Mouse (Mus musculus) skeletal muscle tissue, adult 2 months (tissue): ENCODE measurements at regions not wholly inside any gene's neighbourhood (a gene's known extent, or its start where the extent isn't known, plus 50 kb on each side); places are given as distances from the start of the nearest gene placed in this dataset.
A peak's percentile ranks its signal among the peaks of the same experiment; 100 is the strongest.

ENCODE experiments used
- DNase-seq: peaks from one replicate; pipeline ENCODE4 v3.0.0-alpha.2; 2012; ENCODE audit warnings: low read depth, low spot score

DNA sequence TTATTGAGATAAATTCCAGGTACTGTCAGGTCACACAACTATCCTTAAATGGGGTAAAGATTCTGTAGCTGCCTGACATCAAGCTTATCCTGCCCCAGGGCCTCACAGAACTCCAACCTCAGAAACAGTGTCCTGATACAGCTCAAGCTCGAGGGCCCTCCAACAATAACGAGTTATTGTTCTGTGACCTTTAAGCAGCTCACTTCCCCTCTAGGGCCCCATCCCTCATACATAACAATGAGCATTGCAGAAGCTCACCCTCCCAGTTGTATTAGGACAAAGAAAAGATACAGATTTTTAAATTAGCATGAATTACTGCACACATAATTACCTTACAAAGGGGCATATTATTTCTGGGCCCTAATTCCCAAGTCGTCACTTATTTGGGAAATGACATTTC, 293.5 kb upstream of the Trpc7 start:
- DNase-seq, result no peak

DNA sequence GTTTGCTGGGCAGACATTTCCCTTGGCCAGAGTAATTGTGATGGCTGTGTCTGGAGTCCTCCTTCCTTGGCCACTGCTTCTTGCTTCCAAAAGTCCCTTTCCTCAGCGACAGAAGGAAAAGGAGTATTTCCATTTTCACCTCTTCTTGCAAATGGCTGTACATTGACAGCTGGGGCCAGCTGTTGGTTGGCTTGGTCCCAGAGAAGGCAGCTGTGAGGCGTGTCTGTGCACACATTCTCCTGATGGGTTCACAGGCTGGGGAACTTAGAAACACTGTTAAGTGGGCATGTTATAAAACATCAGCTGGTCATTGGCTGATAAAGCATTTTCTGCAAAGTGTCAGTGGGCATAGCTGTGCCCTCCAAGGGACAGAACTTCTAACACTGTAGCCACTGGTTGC, 290.4 kb upstream of the Trpc7 start:
- no peak for DNase-seq

DNA sequence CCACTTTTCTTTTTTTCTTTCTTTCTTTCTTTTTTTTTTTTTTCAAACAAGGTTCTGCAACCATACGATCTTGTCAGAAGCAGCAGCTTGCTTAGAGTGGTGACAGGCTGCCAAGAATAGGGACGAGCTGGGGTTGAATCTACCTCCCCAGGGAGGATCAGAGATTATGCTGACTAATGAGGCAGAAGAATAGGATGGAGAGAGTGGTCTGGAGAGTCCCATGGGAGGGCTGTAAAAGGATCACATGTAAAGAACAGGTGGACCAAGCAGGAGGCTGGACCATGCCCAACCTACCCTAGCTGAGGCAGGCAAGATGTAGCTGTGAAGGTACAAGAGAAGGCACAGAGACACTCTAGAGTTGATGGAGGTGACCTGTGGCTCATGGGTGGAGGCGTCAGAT, 274.4 kb upstream of the Trpc7 start:
- no peak for DNase-seq

DNA sequence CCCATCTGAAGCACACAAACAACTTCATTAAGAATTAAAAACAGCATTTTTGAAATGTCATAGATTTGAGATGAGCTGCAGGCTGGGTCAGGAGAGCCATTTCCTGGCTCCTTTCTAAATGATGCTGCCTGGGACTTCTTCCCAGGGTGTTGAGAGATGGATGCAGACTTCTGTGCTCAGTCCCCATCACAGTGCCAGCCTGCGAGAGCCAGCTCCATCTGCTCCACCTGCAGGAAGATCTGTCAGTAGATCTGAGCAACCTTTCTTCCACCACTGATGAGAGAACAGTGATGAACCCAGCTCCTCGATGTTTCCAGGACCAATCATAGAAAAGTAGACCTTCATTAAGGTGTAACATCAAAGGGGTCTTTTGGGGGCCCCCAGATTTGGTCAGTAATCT, 273.8 kb upstream of the Trpc7 start:
- DNase-seq, result no peak

GRCm38 (mm10) chr13:57165367-57165766, 269.6 kb upstream of the Trpc7 start:
- DNase-seq, result no peak

DNA sequence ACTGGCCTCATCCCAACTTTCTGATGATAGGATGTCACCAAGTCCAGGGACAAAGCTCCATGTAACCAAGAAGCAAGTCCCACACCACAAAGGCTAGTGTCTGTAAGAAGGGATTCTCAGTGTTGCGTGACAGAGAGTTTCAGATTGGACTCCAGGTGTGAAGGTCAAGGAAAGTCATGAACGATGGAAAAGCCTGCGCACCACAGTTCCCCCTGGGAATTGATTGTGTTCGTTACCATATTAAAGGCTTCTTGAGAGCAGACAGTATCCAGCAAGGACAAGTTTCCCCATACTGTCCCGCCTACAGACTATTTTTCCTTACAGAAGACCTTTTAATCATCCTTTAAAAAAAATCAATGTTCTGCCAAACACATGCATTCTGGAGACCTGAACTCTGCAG, 257.0 kb upstream of the Trpc7 start:
- no peak for DNase-seq

- DNase-seq, result no peak
Measured at GRCm38 (mm10) chr13:57147623-57148022, 251.8 kb upstream of the Trpc7 start.

- DNase-seq, result no peak
Measured at GRCm38 (mm10) chr13:57146708-57147107, 250.9 kb upstream of the Trpc7 start.

DNA sequence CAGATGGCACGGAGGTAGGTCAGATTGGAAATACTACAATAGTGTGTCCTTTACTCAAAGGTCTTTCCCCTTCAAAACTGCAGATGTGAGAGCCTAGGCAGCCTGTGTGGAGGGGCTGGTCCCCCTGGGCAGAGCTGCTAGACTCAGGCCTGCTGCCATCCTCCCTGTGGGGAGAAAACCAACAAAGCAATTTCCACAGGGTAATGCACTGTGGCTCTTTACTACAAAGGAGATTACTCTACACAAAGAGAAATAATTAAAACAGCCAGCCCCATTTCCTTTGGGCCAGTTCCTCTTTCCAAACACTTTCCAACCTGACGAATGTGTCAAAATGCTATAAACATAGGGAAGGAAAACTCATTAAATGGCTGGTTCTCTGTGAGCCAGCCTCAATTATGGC, 250.0 kb upstream of the Trpc7 start:
- DNase-seq, result no peak

GRCm38 (mm10) chr13:57142851-57143250, 247.1 kb upstream of the Trpc7 start:
- DNase-seq, result peak; percentile 3

- DNase-seq, result no peak
Measured at GRCm38 (mm10) chr13:57142441-57142840, 246.6 kb upstream of the Trpc7 start.

DNA sequence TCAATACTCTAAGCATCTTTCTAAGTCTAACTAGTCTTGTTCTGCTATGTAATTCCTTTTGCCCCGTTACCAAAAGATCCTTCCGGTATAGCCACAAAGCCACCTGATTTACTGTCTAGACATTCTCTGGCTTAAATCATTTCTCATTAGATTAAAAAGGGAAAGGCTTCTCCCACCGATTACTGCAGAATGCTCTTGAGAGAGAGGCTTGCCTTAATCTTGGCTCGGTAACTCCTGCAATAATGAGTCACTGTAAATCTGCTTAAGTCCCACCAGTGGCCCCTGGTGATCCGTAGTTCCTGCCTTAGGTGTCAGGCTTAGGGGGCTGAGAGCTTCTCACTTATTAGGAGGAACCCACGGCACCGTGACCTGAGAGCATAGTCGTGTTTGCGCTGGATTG, 220.1 kb upstream of the Trpc7 start:
- no peak for DNase-seq

- no peak for DNase-seq
Measured at GRCm38 (mm10) chr13:57107956-57108355, 212.2 kb upstream of the Trpc7 start.

GRCm38 (mm10) chr13:57099601-57100000, 203.8 kb upstream of the Trpc7 start:
- no peak for DNase-seq

DNA sequence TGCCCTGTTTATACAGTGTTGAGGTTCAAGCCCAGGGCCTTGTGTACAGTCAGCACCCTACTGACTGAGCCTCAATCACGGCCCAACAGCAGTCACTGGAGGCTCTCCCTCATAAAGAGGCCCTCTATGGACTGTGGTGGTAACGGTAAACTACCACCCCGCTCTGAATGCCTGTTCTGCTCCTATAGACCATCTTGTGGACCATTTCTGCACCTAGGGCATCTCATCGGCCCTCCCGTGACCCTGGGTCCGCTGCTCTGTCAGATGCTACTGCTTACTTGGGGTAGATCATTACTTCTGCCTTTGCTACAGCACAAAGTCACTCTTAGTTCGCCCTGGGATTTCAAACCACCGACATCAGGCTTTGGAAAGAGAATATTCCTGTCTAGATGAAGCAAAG, 196.1 kb upstream of the Trpc7 start:
- no peak for DNase-seq

GRCm38 (mm10) chr13:57089381-57090075, 193.7 kb upstream of the Trpc7 start:
- peak; percentile 18 for DNase-seq

DNA sequence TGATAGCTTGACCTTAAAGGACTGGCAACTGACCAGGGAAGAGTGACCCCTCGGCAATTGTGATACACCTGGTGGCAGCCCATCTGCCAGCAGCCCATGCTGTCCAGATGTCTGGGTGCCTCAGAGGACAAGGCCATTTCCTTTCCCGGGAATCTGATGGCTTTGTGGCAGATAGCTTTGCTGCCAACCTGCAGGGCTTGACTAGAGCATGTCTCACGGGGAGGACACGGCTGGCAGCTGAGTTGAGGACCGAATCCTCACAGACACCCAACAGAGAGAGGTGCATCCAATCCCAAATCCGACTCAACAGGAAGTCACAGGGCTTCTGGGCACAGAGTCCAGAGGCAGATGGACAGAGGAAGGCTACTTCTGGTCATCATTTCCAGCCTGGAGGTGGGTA, 192.2 kb upstream of the Trpc7 start:
- no peak for DNase-seq

GRCm38 (mm10) chr13:57087398-57087797, 191.6 kb upstream of the Trpc7 start:
- DNase-seq, result no peak

DNA sequence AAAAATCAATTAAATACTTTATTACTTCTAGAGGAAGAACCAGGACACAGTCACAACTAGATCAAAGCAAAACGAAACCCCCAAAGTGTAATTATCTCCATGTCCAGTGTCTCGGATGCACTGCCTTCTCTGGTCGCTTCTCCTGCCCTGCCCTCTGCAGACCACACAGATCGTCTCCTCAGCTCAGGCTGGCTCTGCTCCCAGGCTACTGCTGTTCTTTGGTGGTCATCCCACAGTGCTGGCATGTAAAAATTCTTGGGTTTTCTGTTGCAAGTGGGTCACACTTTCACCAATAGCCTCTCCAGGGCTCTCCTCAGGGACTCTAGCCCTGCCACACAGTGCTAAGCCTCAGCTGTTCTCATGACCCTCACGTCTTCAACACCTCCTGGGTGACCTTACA, 188.0 kb upstream of the Trpc7 start:
- no peak for DNase-seq

- no peak for DNase-seq
Measured at GRCm38 (mm10) chr13:57070479-57070878, 174.7 kb upstream of the Trpc7 start.

- DNase-seq, result peak; percentile 13
Measured at GRCm38 (mm10) chr13:57061656-57062055, 165.9 kb upstream of the Trpc7 start.

DNA sequence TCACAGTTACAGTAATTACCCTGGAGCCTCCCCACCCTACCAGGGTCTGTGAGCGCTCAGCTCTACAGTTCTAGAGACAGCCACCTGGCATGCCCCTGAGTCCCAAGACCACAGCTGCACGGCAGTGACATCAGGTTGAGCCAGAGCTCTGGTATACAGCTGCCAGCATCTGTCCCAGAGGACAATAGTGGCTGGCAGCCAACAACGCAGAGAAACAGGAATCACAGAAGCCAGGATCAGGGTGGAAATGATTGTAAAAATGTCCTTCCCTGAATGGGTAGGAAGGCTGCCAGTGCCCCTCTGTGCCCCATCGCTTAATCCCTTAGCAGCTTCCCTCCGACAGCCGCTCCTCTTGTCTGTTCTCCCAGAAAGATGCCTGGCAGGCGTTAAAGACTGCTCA, 165.3 kb upstream of the Trpc7 start:
- peak; percentile 17 for DNase-seq

DNA sequence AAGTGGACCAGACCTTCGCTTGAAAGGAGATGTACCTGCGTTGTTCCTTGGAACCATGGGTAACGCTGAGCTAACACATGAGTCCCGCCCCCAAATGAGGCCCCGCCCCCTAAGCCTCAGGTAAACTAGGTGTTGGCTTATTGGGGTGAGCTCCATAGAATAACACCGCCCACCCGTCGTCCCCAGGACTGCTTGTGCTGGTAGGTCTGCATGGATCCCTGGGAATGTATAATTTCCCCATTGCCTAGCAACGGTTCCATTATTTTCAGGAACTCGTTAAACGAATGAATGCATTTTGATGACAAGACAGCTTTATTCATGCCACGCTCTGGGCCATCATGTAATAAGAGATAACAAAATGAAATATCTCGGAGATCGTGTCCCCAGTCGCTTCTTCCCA, 161.0 kb upstream of the Trpc7 start:
- DNase-seq, result no peak
